Mouse (Mus musculus) gonadal fat pad, adult 2 months (tissue): ENCODE results near the gene Obscn. TPM values are rescaled to one million over a fixed set of nuclear protein-coding genes. Genes with fewer than 3 reads are reported as not detected.

ENCODE experiments used
- DNase-seq: peaks from one replicate; pipeline ENCODE4 v3.0.0-alpha.2; 2012; ENCODE audit warnings: low read depth
- polyA plus RNA-seq: library from polyadenylated mRNA; depleted of rRNA; stranded (reverse); fragments of >200 nt; gene quantifications from 2 replicates; pipeline ENCODE4 v1.2.3, GENCODE M21; 2012

The Obscn gene
- polyA plus RNA-seq, 1 experiment = 0.70 TPM

- no peak for DNase-seq
Observed at GRCm38 (mm10) chr11:59141772-59142370, 5.7 kb upstream of the Obscn start.

DNA sequence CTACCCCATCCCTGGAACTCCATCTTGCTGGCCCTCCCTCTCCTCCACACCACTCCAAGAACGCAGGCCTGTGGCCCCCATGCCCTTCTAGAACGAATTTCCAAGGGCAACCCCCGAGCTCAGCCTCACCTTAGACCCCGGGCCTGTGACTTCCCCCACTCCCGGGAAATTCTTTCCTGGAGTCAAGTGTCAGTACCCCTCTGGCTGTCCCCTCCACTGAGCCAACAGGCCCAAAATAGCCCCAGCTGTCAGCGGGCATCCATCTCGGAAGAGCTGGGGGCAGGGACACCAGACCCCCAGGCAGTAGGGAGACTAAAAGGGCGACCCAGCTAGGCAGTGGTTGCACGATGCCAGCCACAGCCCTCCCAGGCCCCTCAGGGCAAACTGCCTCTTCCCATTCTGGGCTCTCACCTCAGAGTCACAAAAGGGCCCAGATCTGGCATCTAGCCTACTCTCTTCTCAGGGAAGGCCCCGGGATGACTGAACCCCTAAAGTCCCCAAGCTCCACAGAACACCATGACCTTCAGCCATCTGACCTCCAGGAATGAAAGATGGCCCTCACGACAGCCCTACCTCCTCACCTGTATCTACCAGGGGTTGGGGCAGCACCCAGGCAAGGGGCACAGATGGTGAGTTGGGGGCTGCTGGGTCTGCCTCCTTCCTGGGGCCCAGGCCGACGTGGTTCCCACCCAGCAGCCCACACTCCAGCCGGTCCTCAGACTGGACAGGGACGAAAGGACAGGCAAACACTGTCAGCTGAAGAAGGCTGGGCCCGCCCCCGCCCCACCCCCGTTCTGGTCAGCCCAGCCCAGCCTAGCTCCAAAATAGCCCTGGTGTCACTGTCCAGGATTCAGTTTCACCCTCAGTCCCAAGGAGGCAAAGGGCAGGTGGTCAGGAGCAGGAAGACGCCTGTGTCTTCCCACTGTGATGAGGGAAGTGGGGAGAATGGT is 2.6 kb upstream of the Obscn start:
- no peak for DNase-seq

- DNase-seq = no peak
Observed at GRCm38 (mm10) chr11:59136994-59137706, 948 bp upstream of the Obscn start.

DNA sequence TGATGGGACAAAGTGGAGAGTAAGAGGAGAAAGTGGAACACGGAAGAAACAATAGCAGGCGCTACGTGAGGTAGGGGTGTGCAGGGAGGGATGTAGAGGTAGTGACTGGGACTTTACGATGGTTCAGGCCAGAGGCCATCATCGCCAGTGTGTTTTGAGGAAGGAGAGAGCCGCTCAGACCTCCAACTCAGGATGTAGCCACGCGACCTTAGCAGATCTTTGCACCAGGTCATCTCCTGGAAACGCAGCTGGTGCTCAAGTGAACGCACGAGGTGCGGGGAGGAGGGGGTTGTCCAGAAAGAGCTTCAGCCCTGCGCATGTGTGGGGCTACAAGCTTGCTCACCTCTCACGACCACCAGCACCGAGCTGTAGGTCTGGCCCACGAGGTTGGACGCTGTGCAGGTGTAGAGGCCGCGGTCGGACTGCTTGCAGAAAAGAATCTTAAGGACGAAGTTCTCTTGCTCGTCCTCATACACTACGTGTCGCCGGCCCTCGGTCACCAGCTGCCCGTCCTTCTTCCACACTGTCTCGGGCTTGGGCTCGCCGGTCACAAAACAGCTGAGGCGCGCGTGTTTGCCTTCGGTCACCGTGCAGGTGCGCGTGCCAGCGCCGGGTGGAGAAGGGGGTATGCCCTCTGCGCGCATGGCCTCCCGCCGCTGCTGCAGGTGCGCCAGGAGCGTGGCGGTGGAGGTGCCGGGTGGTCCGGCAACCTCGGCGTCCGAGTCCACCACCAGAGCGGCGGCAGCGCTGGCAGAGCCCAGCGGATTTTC is 966 bp downstream of the Obscn start:
- DNase-seq = no peak

DNA sequence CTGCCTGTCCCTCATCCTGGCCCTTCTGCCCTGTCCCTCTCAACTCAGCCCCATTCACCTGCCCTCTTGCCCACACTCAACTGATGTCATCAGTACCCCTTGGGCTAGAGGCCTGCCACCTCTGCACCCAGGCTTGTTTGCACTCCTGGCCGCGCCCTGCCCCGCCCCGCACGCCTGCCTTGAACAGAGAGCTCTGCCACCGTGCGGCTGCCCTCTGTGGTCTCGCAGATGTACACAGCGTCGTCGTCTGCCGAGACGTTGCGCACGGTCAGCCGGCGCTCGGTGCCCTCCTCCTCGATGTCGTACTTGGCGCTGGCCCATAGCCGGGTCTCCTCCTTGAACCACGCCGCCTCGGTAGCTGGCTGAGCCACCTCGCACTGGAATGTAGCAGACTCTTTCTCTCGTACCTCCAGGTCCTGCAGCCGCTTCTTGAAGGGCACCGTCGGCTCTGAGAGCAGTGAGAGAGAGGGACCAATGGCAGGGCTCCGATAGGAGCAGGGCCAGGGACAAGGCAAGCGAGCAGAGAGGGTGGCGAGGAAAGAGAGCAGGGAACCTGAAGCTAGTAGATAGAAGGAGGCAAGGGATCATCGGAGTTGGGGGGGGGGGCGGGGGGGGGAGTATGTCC is 1.7 kb downstream of the Obscn start:
- DNase-seq = no peak

GRCm38 (mm10) chr11:59132065-59132464 is 4.1 kb downstream of the Obscn start:
- DNase-seq = no peak

DNA sequence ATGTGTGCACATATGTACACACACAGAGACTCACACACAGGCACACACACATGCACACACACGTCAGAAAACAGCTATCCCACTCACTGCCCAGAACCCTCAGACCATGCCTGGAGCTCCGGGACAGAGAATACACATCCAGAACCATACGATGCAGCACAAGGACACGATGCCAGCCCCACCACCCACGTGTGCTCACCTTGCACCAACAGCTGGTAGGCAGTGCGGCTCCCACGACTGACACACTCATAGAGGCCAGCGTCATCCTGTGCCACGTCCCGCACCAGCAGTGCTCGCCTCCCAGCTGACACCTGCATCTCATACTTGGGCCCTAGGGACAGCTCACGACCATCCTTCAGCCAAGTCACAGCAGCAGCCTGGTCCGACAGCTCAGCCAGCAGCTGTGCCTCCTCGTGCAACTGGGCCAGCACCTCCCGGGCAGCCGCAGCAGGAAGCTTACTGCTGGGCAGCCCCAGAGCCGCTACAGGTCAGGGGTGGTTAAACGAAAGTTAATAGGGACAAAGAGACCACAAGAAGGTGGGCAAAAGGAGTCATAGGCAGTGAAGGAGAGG is 4.8 kb downstream of the Obscn start:
- no peak for DNase-seq

DNA sequence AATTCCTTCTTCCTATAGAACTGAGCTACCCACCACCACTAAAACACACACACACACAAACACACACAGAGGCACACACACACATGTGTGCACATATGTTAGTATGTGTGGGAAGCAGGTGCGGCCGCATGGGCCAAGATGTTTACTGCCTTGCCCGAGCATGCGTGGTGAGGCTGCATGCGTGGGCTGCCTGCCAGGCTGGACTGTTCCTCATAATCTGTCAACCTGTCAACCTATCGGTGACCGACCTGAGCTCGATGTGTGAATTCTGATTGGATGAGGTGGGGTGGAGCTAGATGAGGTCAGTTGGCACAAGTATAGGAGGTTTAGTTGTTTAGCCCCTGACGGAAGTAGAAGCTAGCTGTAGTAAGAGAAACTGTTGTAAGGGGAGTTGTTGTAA is 5.4 kb downstream of the Obscn start:
- no peak for DNase-seq

DNA sequence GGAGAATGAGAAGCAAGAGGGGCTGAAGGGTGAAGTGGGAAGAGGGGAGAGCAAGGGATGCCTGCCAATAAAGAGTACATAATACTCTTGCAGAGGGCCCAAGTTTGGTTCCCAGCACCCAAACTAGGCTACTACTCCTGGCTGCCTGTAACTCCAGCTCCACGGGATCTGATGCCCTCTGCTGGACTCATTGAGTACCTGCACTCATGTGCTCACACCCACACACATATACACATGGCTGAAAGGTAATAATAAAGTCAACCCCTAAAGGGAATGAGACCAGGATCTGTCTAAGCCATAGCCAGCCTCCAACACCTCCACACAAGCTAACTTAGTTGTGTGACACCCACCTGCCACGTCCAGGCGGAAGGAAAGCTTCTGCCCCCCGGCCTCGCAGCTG is 30.3 kb downstream of the Obscn start:
- no peak for DNase-seq

GRCm38 (mm10) chr11:59102324-59102723 is 33.9 kb downstream of the Obscn start:
- no peak for DNase-seq

DNA sequence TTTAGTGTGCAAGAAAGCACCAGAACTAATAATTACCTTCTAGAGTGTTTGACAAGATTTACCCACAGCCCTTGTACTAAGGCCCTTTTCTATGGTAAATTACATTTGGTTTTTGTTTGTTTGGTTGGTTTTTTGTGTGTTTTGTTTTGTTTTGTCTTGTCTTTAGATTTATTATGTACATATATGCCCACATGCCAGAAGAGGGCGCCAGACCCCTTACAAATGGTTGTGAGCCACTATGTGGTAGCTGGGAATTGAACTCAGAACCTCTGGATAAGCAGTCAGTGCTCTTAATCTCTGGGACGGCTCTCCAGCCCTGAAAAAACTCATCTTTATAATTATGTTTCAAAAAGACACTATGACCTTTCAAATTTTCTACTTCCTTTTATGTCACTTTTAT is 37.9 kb downstream of the Obscn start:
- DNase-seq = no peak

GRCm38 (mm10) chr11:59097770-59098169 is 38.4 kb downstream of the Obscn start:
- no peak for DNase-seq

GRCm38 (mm10) chr11:59094213-59094612 is 42.0 kb downstream of the Obscn start:
- no peak for DNase-seq

- DNase-seq = no peak
Observed at GRCm38 (mm10) chr11:59087581-59087980, 48.6 kb downstream of the Obscn start.

- no peak for DNase-seq
Observed at GRCm38 (mm10) chr11:59085200-59085599, 51.0 kb downstream of the Obscn start.

- no peak for DNase-seq
Observed at GRCm38 (mm10) chr11:59083125-59083524, 53.1 kb downstream of the Obscn start.

- no peak for DNase-seq
Observed at GRCm38 (mm10) chr11:59078311-59078710, 57.9 kb downstream of the Obscn start.

- no peak for DNase-seq
Observed at GRCm38 (mm10) chr11:59070321-59070720, 65.9 kb downstream of the Obscn start.

- DNase-seq = no peak
Observed at GRCm38 (mm10) chr11:59068922-59069321, 67.3 kb downstream of the Obscn start.

DNA sequence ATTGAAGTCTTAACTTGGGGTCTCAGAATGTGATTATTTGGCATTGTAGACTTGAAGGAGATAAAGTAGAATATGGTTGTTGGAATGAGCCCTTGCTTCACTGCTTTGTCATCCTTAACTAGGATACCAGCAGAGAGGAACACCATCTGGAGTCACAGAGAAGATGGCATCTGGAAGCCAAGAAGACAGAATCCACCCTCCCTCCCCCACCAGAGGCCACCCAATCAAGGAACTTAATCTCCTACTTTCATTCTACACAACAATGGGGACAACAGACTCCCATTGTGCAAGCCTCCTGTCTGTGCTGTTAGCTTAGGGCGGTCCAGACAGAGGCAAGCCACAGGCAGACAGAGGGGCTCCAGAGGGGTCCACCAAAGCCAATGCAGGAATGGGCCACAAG is 67.8 kb downstream of the Obscn start:
- DNase-seq = no peak

DNA sequence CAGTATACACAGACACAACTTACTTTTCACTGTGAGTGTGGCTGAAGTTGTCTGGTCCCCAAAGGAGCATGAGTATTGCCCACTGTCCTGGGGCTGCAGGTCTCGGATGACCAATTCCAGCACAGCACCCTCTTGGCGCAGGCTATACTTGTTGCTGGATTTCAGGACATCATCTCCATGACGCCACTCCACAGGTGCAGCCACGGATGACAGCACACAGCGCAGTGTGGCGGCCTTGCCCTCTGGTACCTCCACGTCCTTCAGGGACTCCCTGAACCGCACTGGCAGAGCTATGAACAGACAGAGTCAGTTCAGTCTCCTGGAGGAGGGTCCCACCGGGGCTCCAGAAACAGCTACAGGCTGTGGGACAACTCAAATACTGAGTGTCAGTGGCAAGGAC is 68.3 kb downstream of the Obscn start:
- DNase-seq = no peak
